Mouse (Mus musculus): ENCODE data around the gene Camta1. TPM values are rescaled to one million over a fixed set of nuclear protein-coding genes. Genes with fewer than 3 reads are reported as not detected.

Gene Camta1
- polyA plus RNA-seq, 1 experiment from 2014 or later: 61.9 TPM

DNA sequence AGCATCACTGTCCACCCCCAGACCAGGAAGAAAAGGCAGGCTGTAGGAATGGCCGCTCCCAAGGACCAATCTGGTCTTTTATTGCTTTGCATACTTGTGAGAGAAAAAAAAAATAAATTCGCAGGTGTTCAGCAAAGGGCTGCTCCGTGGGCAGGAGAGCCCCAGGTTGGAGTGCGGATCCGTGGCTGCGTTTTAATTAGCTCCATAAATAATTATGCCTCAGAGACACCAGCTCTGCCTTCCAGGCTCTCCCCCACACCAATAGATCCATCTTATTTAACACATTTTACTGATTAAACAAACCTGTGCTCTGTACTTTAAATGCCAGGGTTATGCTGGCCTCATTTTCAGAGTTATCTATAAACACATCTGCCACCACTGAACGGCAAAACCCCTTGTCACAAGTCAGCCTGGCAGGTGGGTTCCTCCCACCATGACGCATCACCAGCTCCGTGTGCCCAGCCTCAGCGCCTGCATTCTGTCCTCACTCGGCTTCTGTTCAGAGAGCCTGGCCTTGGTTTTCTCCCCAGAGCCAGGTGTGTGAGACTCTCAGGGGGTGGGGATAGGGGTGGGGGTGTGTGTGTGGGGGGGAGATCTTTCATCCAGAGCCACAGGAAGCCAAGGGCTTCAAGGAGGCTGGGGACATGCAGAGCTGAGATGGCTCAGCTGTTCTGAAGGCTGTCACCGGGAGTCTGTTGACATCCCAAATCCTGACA, 475.5 kb downstream of the Camta1 start:
- no peak for TF ChIP-seq EP300 (optimal IDR thresholded peaks at IDR 0.05)
- ATAC-seq (ENCODE audit: low FRiP score, low TSS enrichment) (no peak), DNase-seq (ENCODE audit: low spot score) (no peak)
- 12% methylated on average over 12 of the region's 12 CpGs for WGBS
- no peak overlapping the region for H3K27ac ChIP-seq (replicated peaks)
- H3K27me3 ChIP-seq (ENCODE audit: control insufficient read depth, insufficient read depth, low read length): no peaks in the 10 kb centered on the region
- peak overlapping the region; percentile 37 for H3K4me3 ChIP-seq (ENCODE audit: low read depth, low read length)
- no peak overlapping the region for H3K9ac ChIP-seq (ENCODE audit: low read length)
- H3K9me3 ChIP-seq (ENCODE audit: control insufficient read depth, low read length): no peaks in the 10 kb centered on the region
- no peaks in the 10 kb centered on the region for H3K4me1 ChIP-seq (replicated peaks; ENCODE audit: control insufficient read depth, insufficient read depth)
- H3K4me2 ChIP-seq (replicated peaks; ENCODE audit: low read depth): peak overlapping the region; percentile 80
- H3K36me3 ChIP-seq (ENCODE audit: control insufficient read depth, insufficient read depth, low read length): no peaks in the 10 kb centered on the region

DNA sequence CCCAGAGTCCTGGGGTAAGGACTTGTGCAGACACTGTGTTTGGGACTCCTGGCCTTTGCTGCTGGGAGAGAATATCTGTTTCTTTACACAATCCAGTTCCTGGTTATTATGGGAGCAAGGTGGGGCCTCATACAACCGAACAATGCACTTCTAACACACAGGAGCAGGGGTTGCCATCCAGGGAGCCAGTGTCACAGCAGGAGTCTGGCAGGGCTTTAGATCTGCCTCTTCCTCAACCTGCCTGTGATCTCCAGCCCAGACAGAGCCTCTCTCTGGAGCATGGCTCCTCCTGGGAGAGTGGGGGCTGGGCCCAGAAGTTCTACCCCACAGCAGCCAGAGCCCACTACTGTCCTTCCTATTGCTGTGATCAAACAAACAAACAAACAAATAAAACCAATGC, 483.9 kb downstream of the Camta1 start:
- WGBS: 64% methylated on average over 1 of the region's 1 CpGs
- H3K9me3 ChIP-seq (ENCODE audit: control insufficient read depth, low read length): no peaks in the 10 kb centered on the region
- no peak overlapping the region for H3K4me2 ChIP-seq (replicated peaks; ENCODE audit: low read depth)
- DNase-seq (ENCODE audit: low spot score) (no peak), ATAC-seq (ENCODE audit: low FRiP score, low TSS enrichment) (no peak)
- no peak overlapping the region for H3K9ac ChIP-seq (ENCODE audit: low read length)
- H3K27ac ChIP-seq (replicated peaks): no peak overlapping the region
- H3K4me3 ChIP-seq (ENCODE audit: low read depth, low read length): no peak overlapping the region
- no peaks in the 10 kb centered on the region for H3K27me3 ChIP-seq (ENCODE audit: control insufficient read depth, insufficient read depth, low read length)
- H3K4me1 ChIP-seq (replicated peaks; ENCODE audit: control insufficient read depth, insufficient read depth): no peaks in the 10 kb centered on the region
- H3K36me3 ChIP-seq (ENCODE audit: control insufficient read depth, insufficient read depth, low read length): no peaks in the 10 kb centered on the region
- no peak for TF ChIP-seq EP300 (optimal IDR thresholded peaks at IDR 0.05)
- no peak for TF ChIP-seq CTCF (IDR thresholded peaks at IDR 0.05; ENCODE audit: low read depth)

- H3K27me3 ChIP-seq (ENCODE audit: control insufficient read depth, insufficient read depth, low read length): no peaks in the 10 kb centered on the region
- TF ChIP-seq EP300 (optimal IDR thresholded peaks at IDR 0.05) (no peak), CTCF (IDR thresholded peaks at IDR 0.05; ENCODE audit: low read depth) (no peak)
- H3K9ac ChIP-seq (ENCODE audit: low read length): no peak overlapping the region
- no peaks in the 10 kb centered on the region for H3K4me1 ChIP-seq (replicated peaks; ENCODE audit: control insufficient read depth, insufficient read depth)
- no peaks in the 10 kb centered on the region for H3K9me3 ChIP-seq (ENCODE audit: control insufficient read depth, low read length)
- no peak overlapping the region for H3K27ac ChIP-seq (replicated peaks)
- no peak for DNase-seq (ENCODE audit: low spot score)
- 83% methylated on average over 26 of the region's 26 CpGs for WGBS
- ATAC-seq (ENCODE audit: low FRiP score, low TSS enrichment): no peak
- no peaks in the 10 kb centered on the region for H3K36me3 ChIP-seq (ENCODE audit: control insufficient read depth, insufficient read depth, low read length)
- H3K4me2 ChIP-seq (replicated peaks; ENCODE audit: low read depth): no peak overlapping the region
- H3K4me3 ChIP-seq (ENCODE audit: low read depth, low read length): no peak overlapping the region
Observed at GRCm38 (mm10) chr4:151376234-151376633, 485.4 kb downstream of the Camta1 start.

- Histone ChIP-seq H3K9me3 (ENCODE audit: control insufficient read depth, low read length) (no peaks in the 10 kb centered on the region), H3K9ac (ENCODE audit: low read length) (no peak overlapping the region), H3K4me1 (replicated peaks; ENCODE audit: control insufficient read depth, insufficient read depth) (no peaks in the 10 kb centered on the region), H3K36me3 (ENCODE audit: control insufficient read depth, insufficient read depth, low read length) (no peaks in the 10 kb centered on the region), H3K4me3 (ENCODE audit: low read depth, low read length) (no peak overlapping the region), H3K27me3 (ENCODE audit: control insufficient read depth, insufficient read depth, low read length) (no peaks in the 10 kb centered on the region), H3K27ac (replicated peaks) (no peak overlapping the region), H3K4me2 (replicated peaks; ENCODE audit: low read depth) (no peak overlapping the region)
- DNase-seq (ENCODE audit: low spot score) (no peak), ATAC-seq (ENCODE audit: low FRiP score, low TSS enrichment) (no peak)
- 56% methylated on average over 12 of the region's 12 CpGs for WGBS
- TF ChIP-seq EP300 (optimal IDR thresholded peaks at IDR 0.05) (no peak), CTCF (IDR thresholded peaks at IDR 0.05; ENCODE audit: low read depth) (no peak)
Observed at GRCm38 (mm10) chr4:151372855-151373566, 488.7 kb downstream of the Camta1 start.

DNA sequence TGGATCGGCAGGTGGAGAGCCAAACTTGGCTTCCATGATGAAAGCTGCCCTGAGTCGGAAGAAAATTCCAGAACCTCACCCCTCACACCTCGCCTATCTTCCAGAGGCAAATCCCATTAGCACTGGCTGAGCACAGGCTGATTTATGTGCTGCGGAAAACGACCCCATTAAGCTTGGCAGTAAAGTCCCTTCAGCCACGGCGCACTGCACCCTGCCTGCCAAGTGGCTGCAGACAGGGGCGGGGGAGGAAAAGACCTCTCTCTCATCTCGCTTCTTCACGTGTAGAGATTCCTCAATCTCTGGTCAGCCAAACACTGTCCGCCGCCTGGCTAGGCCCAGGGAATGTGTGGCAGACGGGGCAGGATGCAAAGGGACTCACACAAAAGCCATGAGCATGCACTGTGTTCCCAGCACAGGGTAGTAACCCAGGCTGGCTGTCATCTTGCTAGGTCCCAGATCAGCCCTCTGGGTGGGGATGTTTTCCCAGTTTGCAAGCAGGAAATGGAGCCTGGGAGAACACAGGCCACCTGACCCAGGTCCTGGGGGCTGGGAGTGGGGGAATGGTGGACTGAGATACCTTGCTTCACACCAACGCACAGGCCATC, 494.6 kb downstream of the Camta1 start:
- H3K4me3 ChIP-seq (ENCODE audit: low read depth, low read length): no peak overlapping the region
- no peaks in the 10 kb centered on the region for H3K4me1 ChIP-seq (replicated peaks; ENCODE audit: control insufficient read depth, insufficient read depth)
- WGBS: 36% methylated on average over 14 of the region's 14 CpGs
- no peaks in the 10 kb centered on the region for H3K27me3 ChIP-seq (ENCODE audit: control insufficient read depth, insufficient read depth, low read length)
- H3K36me3 ChIP-seq (ENCODE audit: control insufficient read depth, insufficient read depth, low read length): no peaks in the 10 kb centered on the region
- no peak overlapping the region for H3K4me2 ChIP-seq (replicated peaks; ENCODE audit: low read depth)
- ATAC-seq (ENCODE audit: low FRiP score, low TSS enrichment) (no peak), DNase-seq (ENCODE audit: low spot score) (no peak)
- H3K27ac ChIP-seq (replicated peaks): no peak overlapping the region
- no peak overlapping the region for H3K9ac ChIP-seq (ENCODE audit: low read length)
- H3K9me3 ChIP-seq (ENCODE audit: control insufficient read depth, low read length): no peaks in the 10 kb centered on the region
- TF ChIP-seq EP300 (optimal IDR thresholded peaks at IDR 0.05): no peak
- TF ChIP-seq CTCF (IDR thresholded peaks at IDR 0.05; ENCODE audit: low read depth): no peak

All from stomach, postnatal 0 days (tissue).